9 mouse cellular contexts compared by ENCODE assay signal in genomic region chr3:37845313-37846023, GRCm38 (mm10).
DNase-seq lines count a peak whose midpoint lies in the region; ATAC-seq and TF ChIP-seq lines count a peak whose summit lies in the region.
"Had no signal": no experiment of that assay in that cellular context is flagged by ENCODE, and none has a peak within 500 bp of the region (broad histone marks: within the 10 kb centered on the region; RNA-seq: fewer than 3 reads in every experiment).

No protein-coding gene starts in this region.

- H3K9ac ChIP-seq in lung, embryonic 16.5 days (ENCODE audit: low read length), result no peak overlapping the region
- H3K9ac ChIP-seq in hindbrain, embryonic 14.5 days, result no peak overlapping the region
- H3K9ac ChIP-seq: liver, embryonic 12.5 days had no signal

- 0 out of 2 replicates have a peak overlapping the region, but pooled peaks have one; percentile 14 for H3K27ac ChIP-seq in lung, embryonic 16.5 days (ENCODE audit: low read length)
- no peak overlapping the region for H3K27ac ChIP-seq in hindbrain, embryonic 14.5 days
- no peak overlapping the region for H3K27ac ChIP-seq in left cerebral cortex, adult 2 months
- H3K27ac ChIP-seq: liver, embryonic 12.5 days had no signal

- intact Hi-C loops in left cerebral cortex, adult 2 months (cut with DNase I), result no loop called here

- H3K9me3 ChIP-seq in lung, embryonic 16.5 days (ENCODE audit: control insufficient read depth, low read length), result no peaks in the 10 kb centered on the region
- no peaks in the 10 kb centered on the region for H3K9me3 ChIP-seq in hindbrain, embryonic 14.5 days (ENCODE audit: control insufficient read depth, low read length)
- H3K9me3 ChIP-seq: liver, embryonic 12.5 days had no signal

- no peak overlapping the region for H3K4me2 ChIP-seq in lung, embryonic 16.5 days (ENCODE audit: low read depth, low read length)
- no peak overlapping the region for H3K4me2 ChIP-seq in hindbrain, embryonic 14.5 days (replicated peaks)
- H3K4me2 ChIP-seq: liver, embryonic 12.5 days had no signal

- no peak overlapping the region for H3K4me3 ChIP-seq in lung, embryonic 16.5 days (ENCODE audit: low read length)
- no peak overlapping the region for H3K4me3 ChIP-seq in hindbrain, embryonic 14.5 days (replicated peaks; ENCODE audit: low read length)
- H3K4me3 ChIP-seq in left cerebral cortex, adult 2 months, result no peak overlapping the region
- H3K4me3 ChIP-seq: liver, embryonic 12.5 days had no signal

- H3K27me3 ChIP-seq in lung, embryonic 16.5 days (ENCODE audit: control insufficient read depth, insufficient read depth, low read depth, low read length), result no peaks in the 10 kb centered on the region
- H3K27me3 ChIP-seq in hindbrain, embryonic 14.5 days (ENCODE audit: control insufficient read depth, insufficient read depth, low read length), result no peaks in the 10 kb centered on the region
- H3K27me3 ChIP-seq: liver, embryonic 12.5 days had no signal

- peak; percentile 7 to 13 for DNase-seq in kidney, adult 8-10 months
- no peak for DNase-seq in kidney, adult 18-20 months
- DNase-seq in adipocyte (ENCODE audit: low spot score), result peak; percentile 72
- DNase-seq in heart, adult 8-10 months (ENCODE audit: low spot score), result peak; percentile 72
- DNase-seq in hindbrain, embryonic 14.5 days (ENCODE audit: low spot score), result no peak
- no peak for DNase-seq in left cerebral cortex, adult 11 months (ENCODE audit: low spot score)
- no peak for DNase-seq in left cerebral cortex, adult 2 months (ENCODE audit: extremely low spot score in 1 of 2, low spot score in 2 of 2)

- peaks cover 8% of the 10 kb centered on the region; the same call in 1 of the 2 replicates for H3K4me1 ChIP-seq in lung, embryonic 16.5 days (replicated peaks; ENCODE audit: control insufficient read depth, insufficient read depth, low read length)
- no peaks in the 10 kb centered on the region for H3K4me1 ChIP-seq in hindbrain, embryonic 14.5 days (replicated peaks; ENCODE audit: control insufficient read depth, insufficient read depth, low read length)
- H3K4me1 ChIP-seq: liver, embryonic 12.5 days had no signal

- TF ChIP-seq CTCF in left cerebral cortex, adult 2 months (IDR thresholded peaks at IDR 0.05), result no peak

- ATAC-seq in lung, embryonic 16.5 days (ENCODE audit: low read depth), result 0 out of 2 replicates have a peak, but pooled peaks have one; percentile 9
- no peak for ATAC-seq in hindbrain, embryonic 14.5 days (ENCODE audit: low FRiP score)
- ATAC-seq: liver, embryonic 12.5 days had no signal

- 68% methylated on average over 11 of the region's 11 CpGs for WGBS in lung, embryonic 16.5 days
- 84% methylated on average over 11 of the region's 11 CpGs for WGBS in hindbrain, embryonic 14.5 days

- no peaks in the 10 kb centered on the region for H3K36me3 ChIP-seq in lung, embryonic 16.5 days (ENCODE audit: control insufficient read depth, insufficient read depth, low read length)
- no peaks in the 10 kb centered on the region for H3K36me3 ChIP-seq in hindbrain, embryonic 14.5 days (replicated peaks; ENCODE audit: control insufficient read depth, insufficient read depth)
- H3K36me3 ChIP-seq: liver, embryonic 12.5 days had no signal

Comparison
In these comparisons a context has a peak if more than half of its experiments do, and no peak if none do; other contexts are left out.
1. DNase-seq: peak in kidney, adult 8-10 months (2 of 2), adipocyte (single experiment) and heart, adult 8-10 months (single experiment); none in kidney, adult 18-20 months (single experiment), hindbrain, embryonic 14.5 days (single experiment), left cerebral cortex, adult 11 months (single experiment) and left cerebral cortex, adult 2 months (0 of 2).